Mouse (Mus musculus): Measurements from ENCODE around the gene Slc25a11.

The Slc25a11 gene

DNA sequence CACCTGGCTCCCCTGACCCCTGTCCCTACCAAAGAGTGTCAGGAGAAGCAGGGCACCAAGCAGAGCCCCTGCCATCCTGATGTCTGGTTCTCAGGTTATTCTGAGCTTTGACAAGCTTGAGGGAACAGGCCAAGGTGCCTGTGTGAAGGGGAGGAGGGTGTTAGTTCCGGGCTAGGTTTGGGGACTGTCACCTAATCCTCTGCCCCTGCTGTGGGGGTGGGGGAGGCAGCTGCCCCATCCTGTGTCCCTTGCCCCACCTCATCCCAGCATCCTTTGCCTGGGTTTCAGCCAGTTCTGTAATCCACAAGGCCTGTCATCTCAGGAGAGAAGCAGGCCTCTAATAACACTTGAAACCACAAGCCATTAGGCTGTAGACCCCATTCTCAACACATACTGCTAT, 28.2 kb downstream of the Slc25a11 start, which contains the start of gene Chrne:
TSS of gene Chrne (minus strand) at position 116 of the 400 bp plus-strand sequence.
- DNase-seq: no peak

DNA sequence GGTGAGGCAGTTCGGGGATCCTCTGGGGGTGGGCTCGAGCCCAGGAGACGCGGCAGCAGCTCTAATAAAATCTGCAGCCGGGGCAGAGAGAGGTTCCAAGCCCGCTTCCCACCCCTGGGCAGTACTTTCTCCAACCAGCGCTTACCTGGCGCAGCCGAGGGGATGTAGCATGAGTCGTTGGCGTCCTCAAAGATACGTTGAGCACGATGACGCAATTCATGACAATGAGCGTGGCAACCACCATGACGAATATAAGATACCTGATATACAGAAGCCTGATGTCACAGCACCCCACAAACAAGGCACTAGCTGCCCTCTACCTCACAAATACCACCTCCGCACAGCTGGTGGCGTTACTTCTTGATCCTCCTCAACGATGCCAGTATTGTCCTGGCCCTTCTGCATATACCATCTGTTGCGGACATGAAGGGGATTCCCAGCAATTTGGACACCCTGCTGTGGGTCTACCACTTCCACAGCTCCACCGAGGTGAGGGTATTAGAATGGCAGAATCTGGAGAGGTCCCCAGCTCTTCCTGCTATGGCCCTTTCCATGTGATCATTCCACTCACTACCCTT, 31.7 kb downstream of the Slc25a11 start, which contains the start of gene 4930544D05Rik:
TSS of gene 4930544D05Rik (plus strand) at position 333 of the 578 bp plus-strand sequence.
- DNase-seq: no peak

DNA sequence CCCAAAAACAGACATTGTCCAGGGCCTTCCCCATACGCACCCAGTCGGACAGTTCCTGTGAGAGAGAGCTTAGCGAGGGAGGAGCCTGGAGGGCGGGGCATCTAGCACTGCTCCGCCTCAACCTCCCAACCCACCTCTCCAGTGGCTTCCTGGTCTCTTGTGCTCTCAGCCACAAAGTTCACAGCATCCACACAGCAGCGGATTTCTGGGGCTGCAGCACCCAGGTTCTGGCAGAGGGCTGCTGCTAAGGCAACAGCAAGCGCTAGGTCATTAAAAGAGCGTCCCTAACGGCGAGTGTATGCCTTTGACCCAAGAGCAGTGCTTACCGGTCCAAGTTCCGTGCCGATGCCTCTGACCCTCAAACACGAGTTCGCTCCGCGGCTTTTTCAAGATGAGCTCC, 32.2 kb downstream of the Slc25a11 start:
- peak; percentile 84 for DNase-seq

DNA sequence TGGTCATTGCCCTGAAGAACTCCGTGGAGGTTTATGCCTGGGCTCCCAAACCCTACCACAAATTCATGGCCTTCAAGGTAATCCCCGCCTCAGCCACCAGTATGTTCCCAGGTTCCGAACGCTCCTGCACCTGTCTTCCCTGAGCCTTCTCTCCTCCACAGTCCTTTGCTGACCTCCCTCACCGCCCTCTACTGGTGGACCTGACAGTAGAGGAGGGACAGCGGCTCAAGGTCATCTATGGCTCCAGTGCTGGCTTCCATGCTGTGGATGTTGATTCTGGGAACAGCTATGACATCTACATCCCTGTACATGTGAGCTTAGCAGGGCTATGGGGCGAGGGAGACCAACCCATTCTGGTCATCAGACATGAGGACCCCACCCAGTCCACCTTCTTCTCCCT, 34.8 kb downstream of the Slc25a11 start:
- DNase-seq: no peak

DNA sequence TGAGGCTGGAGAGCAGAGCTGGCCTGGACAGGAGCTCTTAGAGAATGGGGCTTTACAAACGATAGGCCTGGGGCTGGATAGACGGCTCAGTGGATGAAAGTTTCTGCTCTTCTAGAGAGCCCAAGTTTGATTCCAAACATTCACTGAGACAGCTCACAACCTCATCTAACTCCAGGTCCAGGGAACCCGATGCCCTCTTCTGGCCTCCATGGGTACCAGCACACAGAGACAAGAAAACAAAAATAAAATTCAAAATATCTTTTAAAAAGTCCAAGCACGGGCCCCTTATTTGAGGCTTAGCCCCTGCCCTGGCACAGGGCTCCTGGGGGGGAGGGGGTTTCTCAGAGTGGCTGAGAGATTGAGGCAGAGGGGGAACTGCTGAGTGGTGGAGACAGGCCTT, 36.5 kb downstream of the Slc25a11 start:
- no peak for DNase-seq

DNA sequence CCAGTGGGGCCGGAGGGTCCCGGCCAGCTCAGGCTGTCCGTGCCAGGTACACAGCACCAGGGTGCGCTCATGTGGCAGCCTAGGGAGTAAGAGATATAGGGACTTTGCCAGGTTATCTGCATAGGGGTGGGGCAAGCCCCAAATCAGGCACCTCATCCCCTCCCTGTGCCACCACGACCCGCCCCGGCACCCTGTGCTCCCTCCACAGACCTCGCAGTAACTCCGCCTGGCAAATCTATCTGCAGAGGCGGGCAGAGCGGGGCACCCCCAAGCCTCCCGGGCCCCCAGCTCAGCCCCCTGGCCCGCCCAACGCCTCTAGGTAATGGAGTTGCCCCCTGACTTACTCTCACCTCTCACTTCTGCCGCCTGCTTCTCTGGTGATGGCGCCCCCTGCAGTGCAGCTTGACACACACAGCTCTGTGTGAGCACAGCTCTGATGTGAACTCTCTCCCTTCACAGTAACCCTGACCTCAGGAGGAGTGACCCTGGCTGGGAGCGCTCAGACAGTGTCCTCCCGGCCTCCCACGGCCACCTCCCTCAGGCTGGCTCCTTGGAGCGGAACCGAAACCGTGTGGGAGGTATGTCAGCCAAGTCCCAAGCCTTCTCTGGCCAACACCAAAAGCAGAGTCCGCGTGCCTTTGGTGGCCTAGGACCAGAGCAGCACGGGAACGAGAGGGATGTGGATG, 38.8 kb downstream of the Slc25a11 start:
- peak; percentile 84 for DNase-seq

DNA sequence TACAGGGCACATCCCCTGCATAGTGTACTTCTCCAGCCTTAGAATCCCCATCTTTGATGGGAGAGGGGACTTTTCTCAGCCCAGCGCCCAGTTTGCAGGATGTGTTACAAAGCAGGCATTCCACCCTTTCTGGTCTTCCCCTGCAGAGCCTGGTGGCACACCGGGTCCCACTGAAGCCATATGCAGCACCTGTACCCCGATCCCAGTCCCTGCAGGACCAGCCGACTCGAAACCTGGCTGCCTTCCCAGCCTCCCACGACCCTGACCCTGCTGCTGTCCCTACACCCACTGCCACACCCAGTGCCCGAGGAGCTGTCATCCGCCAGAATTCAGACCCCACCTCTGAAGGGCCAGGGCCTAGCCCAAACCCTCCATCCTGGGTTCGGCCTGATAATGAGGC, 39.7 kb downstream of the Slc25a11 start:
- DNase-seq: no peak

DNA sequence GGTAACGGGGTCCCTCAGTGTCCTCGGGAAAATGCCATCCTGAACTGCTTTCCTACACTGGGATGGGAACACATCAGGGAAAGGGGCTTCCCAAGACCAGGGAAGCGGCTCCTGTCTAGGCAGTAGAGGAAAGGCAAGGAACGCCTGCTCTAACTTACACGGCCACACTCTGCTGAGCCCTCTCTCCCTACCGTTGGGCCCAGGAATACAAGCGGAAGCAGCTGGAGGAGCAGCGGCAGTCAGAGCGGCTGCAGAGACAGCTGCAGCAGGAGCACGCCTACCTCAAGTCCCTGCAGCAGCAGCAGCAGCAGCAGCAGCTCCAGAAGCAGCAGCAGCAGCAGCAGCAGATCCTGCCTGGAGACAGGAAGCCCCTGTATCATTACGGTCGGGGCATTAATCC, 40.6 kb downstream of the Slc25a11 start:
- DNase-seq: no peak

DNA sequence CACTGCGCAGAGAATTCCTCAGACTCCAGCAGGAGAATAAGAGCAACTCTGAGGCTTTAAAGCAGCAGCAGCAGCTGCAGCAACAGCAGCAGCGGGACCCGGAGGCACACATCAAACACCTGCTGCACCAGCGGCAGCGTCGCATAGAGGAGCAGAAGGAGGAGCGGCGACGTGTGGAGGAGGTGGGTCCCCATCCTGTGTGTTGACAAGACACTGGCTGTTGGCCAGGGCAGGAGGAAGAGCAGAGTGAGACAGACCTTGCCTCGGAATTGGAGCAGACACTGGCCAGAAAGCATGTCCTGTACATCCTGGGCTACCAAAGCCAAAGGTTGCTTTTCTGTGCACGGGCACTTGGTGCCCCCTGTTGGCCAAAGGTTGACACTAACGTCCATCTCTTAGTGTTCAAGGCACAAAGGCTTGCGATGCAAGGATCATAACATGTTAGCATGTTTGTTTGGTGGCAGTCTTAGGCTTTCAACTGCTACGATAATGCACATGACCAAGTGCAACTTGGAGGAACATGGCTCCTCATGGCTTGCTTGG, 42.2 kb downstream of the Slc25a11 start:
- peak; percentile 84 for DNase-seq

DNA sequence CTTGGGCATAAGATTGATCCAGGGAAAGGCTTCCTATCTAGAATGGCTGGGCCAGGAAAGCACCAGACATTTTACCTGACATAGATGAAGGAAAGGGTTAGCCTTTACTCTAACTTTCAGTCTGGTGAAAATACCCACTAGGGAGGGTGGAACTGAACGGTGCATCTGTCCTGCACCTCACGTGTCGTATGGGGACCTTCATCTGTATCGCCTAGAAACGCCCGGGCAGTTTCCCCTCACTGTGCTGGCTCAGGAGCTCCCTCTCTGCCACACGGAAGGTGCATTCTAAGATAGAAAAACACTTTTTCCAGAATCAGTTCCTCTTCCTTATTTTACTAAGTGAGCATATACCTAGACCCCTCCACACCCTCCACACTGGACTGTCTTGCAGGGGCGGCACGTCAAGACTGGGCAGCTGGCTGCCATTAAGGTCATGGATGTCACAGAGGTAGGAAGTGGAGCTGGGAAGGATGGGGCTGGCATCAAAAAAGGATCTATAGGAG, 48.8 kb downstream of the Slc25a11 start:
- no peak for DNase-seq

DNA sequence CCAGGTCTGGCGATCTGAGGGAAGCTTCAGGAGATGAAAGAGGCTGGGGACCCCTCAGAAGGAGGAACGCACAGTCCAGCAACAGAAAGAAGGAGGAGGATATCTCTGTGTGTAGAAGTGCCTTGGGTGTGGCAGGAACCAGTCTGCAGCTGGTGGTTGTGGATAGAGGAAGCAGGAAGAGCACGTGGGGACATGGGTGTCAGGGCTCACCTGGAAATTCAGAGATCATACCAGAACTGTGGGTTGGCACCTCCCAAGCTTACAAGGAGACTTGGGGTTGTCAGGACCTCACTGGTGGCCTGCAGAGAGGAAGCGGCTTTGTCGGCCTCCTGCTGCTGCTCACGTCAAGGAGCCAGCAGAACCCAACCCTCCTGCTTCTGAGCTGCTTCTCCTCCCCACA, 50.0 kb downstream of the Slc25a11 start:
- no peak for DNase-seq

DNA sequence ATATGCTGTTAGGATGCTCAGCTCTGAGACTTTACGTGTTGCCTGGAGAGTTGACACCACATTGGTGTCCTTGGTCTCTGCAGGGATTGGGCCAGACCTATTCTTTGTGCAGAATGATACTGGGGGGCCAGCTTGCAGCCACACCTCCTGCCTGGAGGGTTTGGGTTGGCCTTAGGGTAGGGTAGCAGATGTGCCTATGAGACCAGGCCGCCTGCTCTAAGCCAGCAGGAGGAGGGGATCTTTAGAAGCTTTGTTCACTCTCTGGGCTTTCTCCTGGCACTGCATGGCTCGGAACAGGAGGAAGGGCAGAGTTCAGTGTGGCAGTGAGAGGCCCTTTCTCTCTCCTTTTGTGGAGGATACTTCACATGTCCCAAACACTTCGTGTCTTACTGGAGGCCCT, 51.2 kb downstream of the Slc25a11 start:
- no peak for DNase-seq

DNA sequence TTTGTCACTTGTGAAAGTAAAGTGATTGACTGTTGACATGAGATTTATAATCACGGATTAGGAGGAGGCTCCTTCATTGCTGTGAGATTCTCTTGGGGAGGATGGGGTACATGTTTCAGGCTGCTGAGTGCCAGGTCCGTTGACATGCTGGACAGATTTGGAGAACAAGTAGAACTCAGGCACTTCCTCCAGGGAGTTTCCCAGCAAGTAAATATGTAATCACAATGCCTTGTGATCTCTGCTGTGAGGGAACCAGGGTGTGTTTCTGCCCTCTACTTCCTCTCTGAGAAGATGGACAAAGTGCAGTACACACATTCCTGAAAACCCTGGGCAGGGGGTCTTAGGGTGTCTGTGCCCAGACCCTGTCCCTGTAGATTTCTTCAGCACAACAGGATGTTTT, 51.6 kb downstream of the Slc25a11 start:
- DNase-seq: no peak

DNA sequence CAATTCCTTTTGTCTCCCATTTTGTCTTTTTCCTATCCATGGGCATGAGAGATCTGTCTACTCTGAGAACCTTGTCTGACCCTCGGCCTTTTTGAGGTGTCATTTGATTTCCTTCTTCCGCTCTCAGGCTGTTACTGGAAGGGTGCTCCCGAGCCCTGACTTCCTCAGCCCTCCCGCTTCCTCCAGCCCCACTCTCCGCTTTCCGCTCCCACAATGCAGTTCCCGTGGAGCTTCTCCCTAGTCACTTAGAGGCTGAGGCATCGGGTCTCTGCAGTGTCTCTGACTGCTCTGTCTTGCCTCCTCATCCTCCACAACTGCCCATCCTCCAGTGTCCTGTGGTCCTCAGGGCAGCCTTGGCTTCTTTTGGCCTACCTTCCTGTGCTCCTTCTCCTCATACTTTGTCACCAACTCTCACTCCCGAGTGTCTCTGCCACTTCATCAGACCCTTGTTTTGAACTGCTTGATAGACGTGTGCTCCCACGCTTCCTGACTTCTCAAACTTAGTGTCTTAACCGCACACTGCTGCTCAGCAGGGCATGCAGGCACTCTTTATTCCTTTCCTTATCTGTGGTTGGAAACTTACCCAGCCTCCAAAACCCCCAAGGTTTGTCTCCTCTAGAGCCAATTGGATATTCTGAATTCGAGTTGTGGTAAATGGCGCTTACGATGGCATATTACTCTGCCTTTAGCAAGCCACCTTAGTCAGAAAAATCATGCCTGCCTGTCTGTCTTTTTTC, 52.9 kb downstream of the Slc25a11 start:
- DNase-seq: no peak
